Mouse (Mus musculus): Measurements from ENCODE around the gene 4632433K11Rik.

- peak; percentile 52; the same call in 1 of the 2 replicates for TF ChIP-seq POLR2A (IDR thresholded peaks at IDR 0.05; ENCODE audit: borderline replicate concordance, insufficient read depth, low read length)
- TF ChIP-seq CTCF (IDR thresholded peaks at IDR 0.05; ENCODE audit: borderline replicate concordance, insufficient read depth, low read depth, low read length) = no peak
Observed at GRCm38 (mm10) chr7:5015118-5016001, 18.6 kb upstream of the 4632433K11Rik start, which contains the start of gene Gm44973.
